Mouse (Mus musculus): ENCODE measurements at regions not wholly inside any gene's neighbourhood (a gene's known extent, or its start where the extent isn't known, plus 50 kb on each side); places are given as distances from the start of the nearest gene placed in this dataset.

- peak; percentile 18; the same call in 1 of the 2 replicates for TF ChIP-seq CTCF (IDR thresholded peaks at IDR 0.05; ENCODE audit: low read depth)
- no peak for TF ChIP-seq EP300 (optimal IDR thresholded peaks at IDR 0.05)
These were observed 188.8 kb downstream of the Gm10283 start for GRCm38 (mm10) chr8:60313977-60314854.

Measured in stomach, postnatal 0 days (tissue).